Mouse (Mus musculus) MEL-GATA-1-ER (cell line): ENCODE measurements around the gene Piezo1.

Experiments used
- DNase-seq: peaks from one replicate; pipeline ENCODE4 v3.0.0-alpha.2; 2012; ENCODE audit warnings: low read depth; ENCODE audit errors: extremely low read depth

Piezo1 gene

GRCm38 (mm10) chr8:122571153-122571552 is 20.0 kb upstream of the Piezo1 start:
- DNase-seq: no peak

GRCm38 (mm10) chr8:122569996-122570395 is 18.9 kb upstream of the Piezo1 start:
- no peak for DNase-seq

- DNase-seq: no peak
Measured at GRCm38 (mm10) chr8:122569329-122569728, 18.2 kb upstream of the Piezo1 start.

GRCm38 (mm10) chr8:122568881-122569309 is 17.8 kb upstream of the Piezo1 start:
- no peak for DNase-seq

- DNase-seq: no peak
Measured at GRCm38 (mm10) chr8:122568109-122568504, 17.0 kb upstream of the Piezo1 start.

GRCm38 (mm10) chr8:122567361-122568108 is 16.4 kb upstream of the Piezo1 start, which contains the start of gene Cdt1:
TSS of gene Cdt1 (plus strand) at chr8:122568015.
- DNase-seq: peak; percentile 72

GRCm38 (mm10) chr8:122566766-122567165 is 15.6 kb upstream of the Piezo1 start:
- DNase-seq: no peak

- no peak for DNase-seq
Measured at GRCm38 (mm10) chr8:122564363-122565352, 13.5 kb upstream of the Piezo1 start.

- no peak for DNase-seq
Measured at GRCm38 (mm10) chr8:122561199-122561598, 10.1 kb upstream of the Piezo1 start.

GRCm38 (mm10) chr8:122558671-122559349 is 7.7 kb upstream of the Piezo1 start:
- no peak for DNase-seq

GRCm38 (mm10) chr8:122557248-122558038 is 6.3 kb upstream of the Piezo1 start:
- DNase-seq: no peak

GRCm38 (mm10) chr8:122556030-122557009 is 5.2 kb upstream of the Piezo1 start:
- no peak for DNase-seq

GRCm38 (mm10) chr8:122554786-122555185 is 3.7 kb upstream of the Piezo1 start:
- DNase-seq: no peak

- no peak for DNase-seq
Measured at GRCm38 (mm10) chr8:122550995-122551264, 199 bp downstream of the Piezo1 start.

GRCm38 (mm10) chr8:122550234-122550994 is 715 bp downstream of the Piezo1 start:
- DNase-seq: no peak

GRCm38 (mm10) chr8:122548891-122549439 is 2.2 kb downstream of the Piezo1 start:
- DNase-seq: no peak

- DNase-seq: no peak
Measured at GRCm38 (mm10) chr8:122548331-122548730, 2.8 kb downstream of the Piezo1 start.

GRCm38 (mm10) chr8:122547815-122548214 is 3.3 kb downstream of the Piezo1 start:
- peak; percentile 90 for DNase-seq
